Mouse (Mus musculus) cerebellum, adult 11-12 months (tissue): ENCODE results near the gene Bckdk.
"Not testable (repeated sequence)": the region's sequence is repeated elsewhere in the genome, so short reads cannot be mapped to it uniquely, and the experiment has no call there.

Source experiments
- DNase-seq: peaks from one replicate; pipeline ENCODE4 v3.0.0; 2022

The Bckdk gene

GRCm38 (mm10) chr7:127903971-127904796 is at the start of gene Bckdk:
Gene Bckdk, plus strand, starts transcription at chr7:127904082.
- peak; percentile 81 for DNase-seq

- DNase-seq = no peak
Observed at GRCm38 (mm10) chr7:127858258-127858657, 45.6 kb upstream of the Bckdk start.

- DNase-seq = no peak
Observed at GRCm38 (mm10) chr7:127866434-127866833, 37.4 kb upstream of the Bckdk start.

- no peak for DNase-seq
Observed at GRCm38 (mm10) chr7:127867641-127868040, 36.2 kb upstream of the Bckdk start.

GRCm38 (mm10) chr7:127869149-127869810 is 34.6 kb upstream of the Bckdk start:
- DNase-seq = no peak

- DNase-seq = no peak
Observed at GRCm38 (mm10) chr7:127870136-127870821, 33.6 kb upstream of the Bckdk start.

- no peak for DNase-seq
Observed at GRCm38 (mm10) chr7:127874812-127875626, 28.9 kb upstream of the Bckdk start.

- peak; percentile 97 for DNase-seq
Observed at GRCm38 (mm10) chr7:127875627-127876001, 28.3 kb upstream of the Bckdk start.

- DNase-seq = no peak
Observed at GRCm38 (mm10) chr7:127876041-127876466, 27.8 kb upstream of the Bckdk start, which contains the start of gene Zfp646. Gene Zfp646, plus strand, starts transcription at chr7:127876221.

GRCm38 (mm10) chr7:127876467-127877348 is 27.2 kb upstream of the Bckdk start, which contains the start of gene Zfp668:
Gene Zfp668, minus strand, starts transcription at chr7:127876828.
- DNase-seq = peak; percentile 86

- no peak for DNase-seq
Observed at GRCm38 (mm10) chr7:127879301-127879700, 24.6 kb upstream of the Bckdk start.

- no peak for DNase-seq
Observed at GRCm38 (mm10) chr7:127880431-127880830, 23.5 kb upstream of the Bckdk start.

- no peak for DNase-seq
Observed at GRCm38 (mm10) chr7:127885951-127886350, 17.9 kb upstream of the Bckdk start.

- DNase-seq = no peak
Observed at GRCm38 (mm10) chr7:127886551-127886950, 17.3 kb upstream of the Bckdk start.

GRCm38 (mm10) chr7:127887191-127887590 is 16.7 kb upstream of the Bckdk start:
- DNase-seq = no peak

GRCm38 (mm10) chr7:127887781-127888180 is 16.1 kb upstream of the Bckdk start:
- DNase-seq = no peak

GRCm38 (mm10) chr7:127888821-127889220 is 15.1 kb upstream of the Bckdk start:
- DNase-seq = no peak

GRCm38 (mm10) chr7:127890798-127891197 is 13.1 kb upstream of the Bckdk start, which contains the start of gene Prss53:
Gene Prss53, minus strand, starts transcription at chr7:127890970.
- no peak for DNase-seq

- DNase-seq = no peak
Observed at GRCm38 (mm10) chr7:127894480-127894879, 9.4 kb upstream of the Bckdk start.

- DNase-seq = peak; percentile 98
Observed at GRCm38 (mm10) chr7:127895442-127895841, 8.4 kb upstream of the Bckdk start, which contains the start of the genes Gm21974 and Vkorc1. Gene Gm21974, minus strand, starts transcription at chr7:127895454. Gene Vkorc1, minus strand, starts transcription at chr7:127895617.

GRCm38 (mm10) chr7:127895891-127896290 is 8.0 kb upstream of the Bckdk start:
- DNase-seq = not testable (repeated sequence)
